Mouse (Mus musculus): ENCODE measurements at regions not wholly inside any gene's neighbourhood (a gene's known extent, or its start where the extent isn't known, plus 50 kb on each side); places are given as distances from the start of the nearest gene placed in this dataset.

- DNase-seq (ENCODE audit: low spot score in 2 of 2): no peak
Measured at GRCm38 (mm10) chr6:126481257-126481656, 54.0 kb downstream of the Kcna5 start.

GRCm38 (mm10) chr6:126477506-126477905, 57.7 kb downstream of the Kcna5 start:
- DNase-seq (ENCODE audit: low spot score in 2 of 2): no peak

- DNase-seq (ENCODE audit: low spot score in 2 of 2): no peak
Measured at GRCm38 (mm10) chr6:126476758-126477157, 58.5 kb downstream of the Kcna5 start.

- no peak for DNase-seq (ENCODE audit: low spot score in 2 of 2)
Measured at GRCm38 (mm10) chr6:126475555-126475954, 59.7 kb downstream of the Kcna5 start.

- DNase-seq (ENCODE audit: low spot score in 2 of 2): no peak
Measured at GRCm38 (mm10) chr6:126453751-126454150, 81.5 kb downstream of the Kcna5 start.

GRCm38 (mm10) chr6:126445519-126445918, 89.7 kb downstream of the Kcna5 start:
- DNase-seq (ENCODE audit: low spot score in 2 of 2): no peak

- DNase-seq (ENCODE audit: low spot score in 2 of 2): no peak
Measured at GRCm38 (mm10) chr6:126440254-126440653, 95.0 kb downstream of the Kcna5 start.

- DNase-seq (ENCODE audit: low spot score in 2 of 2): peak in 1 of 2 experiments; percentile 5
Measured at GRCm38 (mm10) chr6:126437976-126438736, 97.1 kb downstream of the Kcna5 start.

- no peak for DNase-seq (ENCODE audit: low spot score in 2 of 2)
Measured at GRCm38 (mm10) chr6:126427208-126427607, 108.0 kb downstream of the Kcna5 start.

GRCm38 (mm10) chr6:126405736-126406135, 129.5 kb downstream of the Kcna5 start:
- no peak for DNase-seq (ENCODE audit: low spot score in 2 of 2)

GRCm38 (mm10) chr6:126404331-126405070, 130.7 kb downstream of the Kcna5 start:
- no peak for DNase-seq (ENCODE audit: low spot score in 2 of 2)

GRCm38 (mm10) chr6:126399595-126399994, 135.6 kb downstream of the Kcna5 start:
- DNase-seq (ENCODE audit: low spot score in 2 of 2): no peak

GRCm38 (mm10) chr6:126398641-126399040, 136.6 kb downstream of the Kcna5 start:
- DNase-seq (ENCODE audit: low spot score in 2 of 2): no peak

- DNase-seq (ENCODE audit: low spot score in 2 of 2): no peak
Measured at GRCm38 (mm10) chr6:126395015-126395414, 140.2 kb downstream of the Kcna5 start.

- no peak for DNase-seq (ENCODE audit: low spot score in 2 of 2)
Measured at GRCm38 (mm10) chr6:126394111-126394809, 141.0 kb downstream of the Kcna5 start.

- no peak for DNase-seq (ENCODE audit: low spot score in 2 of 2)
Measured at GRCm38 (mm10) chr6:126384210-126385012, 150.8 kb downstream of the Kcna5 start.

- DNase-seq (ENCODE audit: low spot score in 2 of 2): no peak
Measured at GRCm38 (mm10) chr6:126377216-126377615, 158.0 kb downstream of the Kcna5 start.

- DNase-seq (ENCODE audit: low spot score in 2 of 2): no peak
Measured at GRCm38 (mm10) chr6:126374970-126375620, 160.1 kb downstream of the Kcna5 start.

GRCm38 (mm10) chr6:126371971-126372370, 163.2 kb downstream of the Kcna5 start:
- DNase-seq (ENCODE audit: low spot score in 2 of 2): no peak

- no peak for DNase-seq (ENCODE audit: low spot score in 2 of 2)
Measured at GRCm38 (mm10) chr6:126371489-126371888, 163.7 kb downstream of the Kcna5 start.

- no peak for DNase-seq (ENCODE audit: low spot score in 2 of 2)
Measured at GRCm38 (mm10) chr6:126365495-126365894, 169.7 kb downstream of the Kcna5 start.
